Mouse (Mus musculus) kidney, embryonic 15.5 days (tissue): Measurements from ENCODE around the gene Slc4a8. TPM values are rescaled to one million over a fixed set of nuclear protein-coding genes. Genes with fewer than 3 reads are reported as not detected.

ENCODE experiments used
- ATAC-seq: fragments of 200-750 bp; cut with Nextera tagmentation; replicated peaks from 2 replicates; pipeline ENCODE4 v1.8.0; 2017; ENCODE audit warnings: moderate TSS enrichment; ENCODE audit not compliant: low FRiP score
- H3K27ac ChIP-seq: fragments of 300-500 bp; sonication (generic); 2 replicates; pipeline ENCODE4 v1.5.1; 2015; ENCODE audit warnings: mild to moderate bottlenecking, inconsistent platforms
- H3K27me3 ChIP-seq: fragments of 300-500 bp; sonication (generic); 2 replicates; pipeline ENCODE4 v1.6.1; 2015; ENCODE audit warnings: inconsistent platforms
- H3K36me3 ChIP-seq: fragments of 300-500 bp; sonication (generic); 2 replicates; pipeline ENCODE4 v1.6.1; 2015; ENCODE audit warnings: inconsistent platforms
- H3K4me1 ChIP-seq: fragments of 300-500 bp; sonication (generic); 2 replicates; pipeline ENCODE4 v1.6.1; 2015; ENCODE audit warnings: inconsistent platforms
- H3K4me2 ChIP-seq: fragments of 300-500 bp; sonication (generic); 2 replicates; pipeline ENCODE4 v1.6.1; 2015; ENCODE audit warnings: moderate library complexity, mild to moderate bottlenecking, inconsistent platforms
- H3K4me3 ChIP-seq: fragments of 300-500 bp; sonication (generic); replicated peaks from 2 replicates; pipeline ENCODE4 v1.5.1; 2015; ENCODE audit warnings: mild to moderate bottlenecking, inconsistent platforms
- H3K9ac ChIP-seq: fragments of 300-500 bp; sonication (generic); 2 replicates; pipeline ENCODE4 v1.6.1; 2015; ENCODE audit warnings: mild to moderate bottlenecking, inconsistent platforms
- H3K9me3 ChIP-seq: fragments of 300-500 bp; sonication (generic); replicated peaks from 2 replicates; pipeline ENCODE4 v1.6.1; 2016; ENCODE audit warnings: inconsistent platforms
- WGBS: fragments of 180-500 bp; shearing (Covaris S2); methylation state at CpG from one replicate; pipeline ENCODE4 v1.1.7; 2015; ENCODE audit warnings: mixed read lengths; 5-methylcytosine and 5-hydroxymethylcytosine counted together
- polyA plus RNA-seq: library from polyadenylated mRNA; unstranded; fragments of >200 nt; fragmentation: Nextera tagmentation; extraction: Ambion mirVana; gene quantifications from 2 replicates; pipeline ENCODE4 v1.2.1, GENCODE M21; 2015

The Slc4a8 gene
- polyA plus RNA-seq, 1 experiment from 2014 or later, result 9.9 TPM

DNA sequence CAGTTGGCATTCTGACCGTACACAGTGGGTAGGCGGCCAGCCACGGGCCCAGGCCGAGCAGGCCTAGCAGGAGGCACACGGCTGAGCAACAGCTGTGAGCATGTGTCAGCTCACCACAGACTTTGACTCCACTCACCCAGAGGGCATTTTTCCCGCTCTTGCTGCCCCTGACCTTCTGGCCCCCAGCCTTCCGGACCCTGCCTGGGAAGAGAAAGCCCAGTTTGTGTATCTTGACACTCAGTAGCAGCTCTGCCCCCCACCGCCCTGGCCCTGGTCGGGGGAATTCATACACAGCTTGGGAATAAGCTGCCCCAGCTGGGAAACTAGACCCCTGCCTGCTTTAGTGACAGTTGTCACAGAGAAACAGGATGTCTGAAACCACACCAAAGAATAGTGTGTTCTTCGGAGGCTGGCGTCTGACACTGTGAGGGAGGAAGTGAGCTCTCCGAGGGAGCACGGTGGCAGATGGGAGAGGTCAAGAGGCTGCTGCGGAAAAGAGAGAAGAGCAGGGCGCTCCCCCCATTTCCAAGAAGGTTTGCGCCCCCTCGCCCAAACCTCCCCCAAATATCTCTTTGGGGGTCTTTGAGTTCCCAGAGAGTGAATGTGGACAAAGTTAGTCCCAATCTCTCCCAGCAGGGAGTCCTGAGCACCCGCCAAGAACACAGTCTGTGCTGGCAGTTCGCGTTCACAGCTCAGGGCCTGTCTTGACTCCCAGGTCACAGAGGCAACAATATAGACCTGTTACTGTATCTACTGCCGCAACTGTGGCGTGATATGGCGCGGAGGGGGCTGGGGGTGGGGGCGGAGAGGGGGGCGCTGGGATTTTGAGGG, 83.7 kb downstream of the Slc4a8 start:
- Histone ChIP-seq H3K9me3 (no peaks in the 10 kb centered on the region; the same call in 1 of the 2 replicates), H3K27ac (peak overlapping the region; percentile 49), H3K4me3 (no peak overlapping the region), H3K4me1 (peaks cover 12% of the 10 kb centered on the region), H3K36me3 (no peaks in the 10 kb centered on the region), H3K27me3 (no peaks in the 10 kb centered on the region), H3K9ac (no peak overlapping the region), H3K4me2 (no peak overlapping the region)
- 42% methylated on average over 26 of the region's 26 CpGs for WGBS
- no peak for ATAC-seq

- H3K27me3 ChIP-seq, result no peaks in the 10 kb centered on the region
- no peak overlapping the region for H3K4me2 ChIP-seq
- no peak overlapping the region for H3K9ac ChIP-seq
- H3K36me3 ChIP-seq, result no peaks in the 10 kb centered on the region
- no peaks in the 10 kb centered on the region; the same call in 1 of the 2 replicates for H3K9me3 ChIP-seq
- 89% methylated on average over 6 of the region's 6 CpGs for WGBS
- peaks cover 10% of the 10 kb centered on the region for H3K4me1 ChIP-seq
- no peak for ATAC-seq
- H3K4me3 ChIP-seq, result no peak overlapping the region
- no peak overlapping the region for H3K27ac ChIP-seq
These were observed 85.6 kb downstream of the Slc4a8 start for GRCm38 (mm10) chr15:100847193-100847592.

DNA sequence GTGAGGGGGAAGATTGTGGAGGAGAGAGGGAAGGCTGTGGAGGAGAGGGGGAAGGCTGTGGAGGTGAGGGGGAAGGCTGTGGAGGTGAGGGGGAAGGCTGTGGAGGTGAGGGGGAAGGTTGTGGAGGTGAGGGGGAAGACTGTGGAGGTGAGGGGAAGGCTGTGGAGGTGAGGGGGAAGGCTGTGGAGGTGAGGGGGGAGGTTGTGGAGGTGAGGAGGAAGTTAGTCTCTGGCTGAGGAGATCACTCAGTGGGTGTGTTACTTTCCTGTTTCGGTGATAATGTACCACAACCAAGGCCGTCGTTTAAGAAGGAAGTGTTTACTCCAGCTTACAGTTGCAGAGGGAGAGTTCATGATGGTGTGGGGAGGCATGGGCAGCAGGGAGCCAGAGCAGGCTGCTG, 96.0 kb downstream of the Slc4a8 start:
- no peak overlapping the region for H3K9ac ChIP-seq
- WGBS, result 76% methylated on average over 3 of the region's 3 CpGs

GRCm38 (mm10) chr15:100860856-100861255, 99.3 kb downstream of the Slc4a8 start:
- H3K27me3 ChIP-seq, result 0 out of 2 replicates have a peak, but pooled peaks cover 8% of the 10 kb centered on the region
- no peak overlapping the region for H3K4me3 ChIP-seq
- H3K27ac ChIP-seq, result no peak overlapping the region
- H3K9me3 ChIP-seq, result no peaks in the 10 kb centered on the region
- H3K4me2 ChIP-seq, result no peak overlapping the region
- H3K4me1 ChIP-seq, result no peaks in the 10 kb centered on the region
- H3K9ac ChIP-seq, result no peak overlapping the region
- WGBS, result 36% methylated on average over 5 of the region's 5 CpGs
- ATAC-seq, result no peak
- H3K36me3 ChIP-seq, result no peaks in the 10 kb centered on the region

More for the DNA sequence above, 96.0 kb downstream of the Slc4a8 start:
- ATAC-seq, result no peak
- Histone ChIP-seq H3K27me3 (0 out of 2 replicates have a peak, but pooled peaks cover 3% of the 10 kb centered on the region), H3K36me3 (no peaks in the 10 kb centered on the region), H3K4me3 (no peak overlapping the region), H3K4me1 (no peaks in the 10 kb centered on the region), H3K4me2 (no peak overlapping the region), H3K27ac (no peak overlapping the region), H3K9me3 (no peaks in the 10 kb centered on the region)

DNA sequence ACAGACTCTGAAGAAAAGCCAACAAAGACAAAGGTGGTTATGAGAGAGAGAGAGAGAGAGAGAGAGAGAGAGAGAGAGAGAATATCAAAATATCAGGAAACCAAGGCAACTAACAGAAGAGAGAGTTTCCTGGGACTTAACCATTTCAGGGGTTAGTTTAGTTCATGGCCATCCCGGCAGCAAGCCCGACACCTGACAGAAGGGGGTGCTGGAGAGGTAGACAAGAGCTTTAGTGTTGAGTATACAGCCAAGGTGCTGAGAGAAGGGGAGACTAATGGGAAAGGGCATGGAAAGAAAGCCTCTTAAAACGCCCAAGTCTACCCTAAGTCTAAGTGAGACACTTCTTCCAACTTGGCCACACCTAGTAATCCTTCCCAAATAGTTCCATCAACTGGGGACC, 104.0 kb downstream of the Slc4a8 start:
- 57% methylated on average over 3 of the region's 3 CpGs for WGBS
- Histone ChIP-seq H3K4me2 (no peak overlapping the region), H3K4me3 (no peak overlapping the region), H3K27me3 (peaks cover 31% of the 10 kb centered on the region), H3K4me1 (peaks cover 6% of the 10 kb centered on the region), H3K9ac (no peak overlapping the region), H3K9me3 (no peaks in the 10 kb centered on the region), H3K27ac (no peak overlapping the region), H3K36me3 (no peaks in the 10 kb centered on the region)
- ATAC-seq, result no peak

DNA sequence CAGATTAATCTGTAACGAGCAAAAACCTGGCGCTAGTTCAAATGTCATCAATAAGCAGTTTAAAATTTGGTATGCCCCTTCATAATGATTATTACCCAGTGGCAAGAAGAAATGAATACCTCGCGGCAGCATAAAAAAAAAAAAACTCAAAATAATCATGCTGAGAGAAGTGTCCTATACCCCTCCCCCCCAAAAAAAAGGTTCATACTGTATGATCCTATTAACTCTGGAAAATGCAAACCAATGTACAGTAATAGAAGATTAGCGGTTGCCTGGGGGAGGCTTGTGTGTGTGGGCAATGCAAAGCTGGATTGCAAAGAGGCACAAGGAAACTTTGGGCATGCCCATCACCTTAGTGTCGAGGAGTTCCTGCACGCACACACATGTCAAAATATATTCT, 108.0 kb downstream of the Slc4a8 start, which contains the start of gene Scn8a:
Scn8a (plus strand) TSS at position 301 of the 400 bp plus-strand sequence.
- no peaks in the 10 kb centered on the region for H3K9me3 ChIP-seq
- H3K9ac ChIP-seq, result peak within 1 kb of the TSS; percentile 38; the same call in 1 of the 2 replicates
- H3K27ac ChIP-seq, result no peak within 1 kb of the TSS
- H3K27me3 ChIP-seq, result peaks cover 57% of the 10 kb centered on the region
- H3K4me3 ChIP-seq, result peak within 1 kb of the TSS; percentile 83
- ATAC-seq, result no peak
- H3K4me2 ChIP-seq, result peak within 1 kb of the TSS; percentile 92
- 72% methylated on average over 7 of the region's 7 CpGs for WGBS
- H3K36me3 ChIP-seq, result no peaks in the 10 kb centered on the region
- peaks cover 34% of the 10 kb centered on the region for H3K4me1 ChIP-seq

DNA sequence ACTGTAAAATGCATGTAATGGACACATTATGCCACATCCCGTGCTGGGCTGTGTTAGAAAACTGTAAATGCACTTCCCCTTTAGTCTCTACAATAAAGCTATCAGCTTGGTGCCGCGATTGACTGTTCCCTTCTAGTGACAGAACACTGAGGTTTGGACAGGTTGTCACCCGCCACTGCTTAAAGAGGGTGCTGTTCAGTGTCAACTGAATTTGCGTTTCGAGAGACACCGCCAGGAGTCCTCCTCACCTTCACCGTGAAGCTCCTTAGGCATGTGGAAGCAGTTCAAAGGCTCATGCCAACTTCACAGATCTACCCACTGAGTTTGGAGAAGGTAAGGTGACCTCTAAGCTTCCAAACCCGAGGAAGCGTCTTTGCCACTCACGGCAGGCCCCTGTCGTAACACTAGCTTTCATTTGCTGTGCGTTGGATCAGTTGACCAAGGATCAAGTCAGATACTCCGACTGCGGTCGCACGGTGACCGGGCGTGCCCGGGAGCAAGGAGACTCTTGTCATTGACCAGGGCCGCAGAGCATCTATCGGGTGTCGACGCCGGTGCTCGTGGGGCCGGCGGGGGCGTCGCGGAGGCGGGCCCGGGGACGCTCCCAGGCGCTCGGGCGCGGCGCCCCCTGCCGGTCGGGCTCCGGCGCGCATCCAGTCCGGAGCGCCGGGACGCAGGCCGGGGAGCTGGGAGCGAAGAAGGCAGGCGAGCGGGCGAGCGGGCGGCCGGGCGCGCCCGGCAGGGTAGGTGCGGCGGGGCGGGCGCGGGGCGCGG, 108.6 kb downstream of the Slc4a8 start:
- peak overlapping the region; percentile 92 for H3K4me2 ChIP-seq
- no peaks in the 10 kb centered on the region for H3K36me3 ChIP-seq
- ATAC-seq, result peak; percentile 75
- no peaks in the 10 kb centered on the region for H3K9me3 ChIP-seq
- WGBS, result 2% methylated on average over 49 of the region's 66 CpGs
- H3K9ac ChIP-seq, result peak overlapping the region; percentile 38; the same call in 1 of the 2 replicates
- H3K27me3 ChIP-seq, result peaks cover 63% of the 10 kb centered on the region
- peaks cover 34% of the 10 kb centered on the region for H3K4me1 ChIP-seq
- peak overlapping the region; percentile 83 for H3K4me3 ChIP-seq
- no peak overlapping the region for H3K27ac ChIP-seq

DNA sequence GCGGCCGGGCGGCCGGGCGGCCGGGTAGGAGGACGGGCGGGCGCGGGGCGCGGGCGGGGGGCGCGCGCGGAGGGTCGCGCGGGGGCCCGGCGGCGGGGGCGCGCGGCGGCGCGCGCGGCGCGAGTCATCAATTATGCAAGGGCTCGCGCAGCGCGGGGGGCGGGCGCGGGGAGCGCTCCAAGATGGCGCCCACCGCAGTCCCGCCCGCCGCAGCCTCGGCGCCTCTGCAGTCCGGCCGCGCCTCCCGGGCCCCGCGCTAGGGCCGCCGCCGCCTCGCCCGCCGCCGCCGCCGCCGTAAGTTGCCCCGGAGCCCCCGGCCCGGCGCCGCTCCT, 109.2 kb downstream of the Slc4a8 start:
- H3K36me3 ChIP-seq, result no peaks in the 10 kb centered on the region
- peak overlapping the region; percentile 62 for H3K9ac ChIP-seq
- peak; percentile 41; the same call in 1 of the 2 replicates for ATAC-seq
- H3K4me3 ChIP-seq, result peak overlapping the region; percentile 83
- no peaks in the 10 kb centered on the region for H3K9me3 ChIP-seq
- peak overlapping the region; percentile 67 for H3K27ac ChIP-seq
- WGBS, result 3% methylated on average over 6 of the region's 69 CpGs
- H3K4me2 ChIP-seq, result peak overlapping the region; percentile 92
- H3K27me3 ChIP-seq, result peaks cover 66% of the 10 kb centered on the region
- peaks cover 34% of the 10 kb centered on the region for H3K4me1 ChIP-seq

DNA sequence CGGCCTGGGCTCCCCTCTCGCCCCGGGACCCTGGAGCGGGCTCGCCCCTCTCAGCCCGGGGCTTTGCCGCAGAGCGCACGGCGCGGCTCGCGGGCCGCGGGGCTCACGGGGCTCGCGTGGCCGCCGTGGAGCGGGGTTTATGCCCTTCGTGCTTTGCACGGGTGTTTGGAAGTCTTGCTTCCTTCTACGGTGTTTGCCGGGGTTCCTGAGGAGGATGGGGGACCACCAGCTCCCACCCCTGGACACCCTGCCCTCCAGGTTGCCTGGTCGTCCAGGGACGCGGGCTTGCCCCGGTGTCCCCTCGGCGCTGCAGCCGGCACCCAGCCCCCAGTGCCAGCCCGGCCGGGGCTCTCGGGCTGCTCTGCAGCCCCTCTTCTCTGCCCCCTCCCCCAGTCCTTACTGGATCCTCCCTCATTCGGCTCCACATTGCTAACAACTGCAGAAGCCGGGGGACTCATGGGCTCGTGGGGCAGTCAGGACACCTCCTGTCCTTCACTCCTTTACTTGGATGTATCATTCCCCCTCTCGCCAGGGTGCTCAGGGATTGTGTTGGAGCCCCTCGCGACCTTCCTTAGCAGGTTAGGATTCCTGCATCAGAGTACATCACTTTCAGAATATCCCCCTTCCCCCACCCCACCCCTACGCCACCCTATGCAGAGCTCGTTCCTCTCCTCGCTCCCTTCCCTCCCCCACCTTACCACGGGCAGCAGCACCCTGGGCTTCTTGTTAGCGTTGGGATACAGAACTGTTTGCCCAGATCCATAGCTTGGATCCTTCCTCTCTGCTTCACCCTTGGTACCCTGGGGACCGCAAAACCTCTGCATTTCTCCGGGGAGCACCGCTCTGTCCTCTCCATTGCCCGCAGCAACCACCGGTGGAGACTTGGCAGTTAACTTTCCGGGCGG, 109.8 kb downstream of the Slc4a8 start:
- ATAC-seq, result peak; percentile 31; the same call in 1 of the 2 replicates
- H3K27me3 ChIP-seq, result peaks cover 71% of the 10 kb centered on the region
- peak overlapping the region; percentile 67 for H3K27ac ChIP-seq
- peak overlapping the region; percentile 62 for H3K9ac ChIP-seq
- no peaks in the 10 kb centered on the region for H3K9me3 ChIP-seq
- H3K36me3 ChIP-seq, result no peaks in the 10 kb centered on the region
- peak overlapping the region; percentile 92 for H3K4me2 ChIP-seq
- H3K4me1 ChIP-seq, result peaks cover 34% of the 10 kb centered on the region
- peak overlapping the region; percentile 83 for H3K4me3 ChIP-seq
- under 1% methylated on average over 50 of the region's 53 CpGs for WGBS

- no peaks in the 10 kb centered on the region for H3K9me3 ChIP-seq
- H3K36me3 ChIP-seq, result no peaks in the 10 kb centered on the region
- peak; percentile 61; the same call in 1 of the 2 replicates for ATAC-seq
- H3K27ac ChIP-seq, result no peak overlapping the region
- peaks cover 68% of the 10 kb centered on the region for H3K27me3 ChIP-seq
- H3K4me3 ChIP-seq, result no peak overlapping the region
- 2% methylated on average over 16 of the region's 16 CpGs for WGBS
- no peak overlapping the region for H3K9ac ChIP-seq
- peak overlapping the region; percentile 92; the same call in 1 of the 2 replicates for H3K4me2 ChIP-seq
- H3K4me1 ChIP-seq, result peaks cover 34% of the 10 kb centered on the region
These were observed 111.6 kb downstream of the Slc4a8 start for GRCm38 (mm10) chr15:100873155-100873554.
